Mouse (Mus musculus): Measurements from ENCODE around the gene Wscd1. TPM values are rescaled to one million over a fixed set of nuclear protein-coding genes. Genes with fewer than 3 reads are reported as not detected.
A peak's percentile ranks its signal among the peaks of the same experiment; 100 is the strongest.
"Not testable (repeated sequence)": the region's sequence is repeated elsewhere in the genome, so short reads cannot be mapped to it uniquely, and the experiment has no call there.

Wscd1 gene
- polyA plus RNA-seq, 1 experiment from 2014 or later: 47.5 TPM

GRCm38 (mm10) chr11:71815326-71815725 lies 65.6 kb downstream of the Wscd1 start:
- H3K9me3 ChIP-seq: no peaks in the 10 kb centered on the region
- no peaks in the 10 kb centered on the region for H3K27me3 ChIP-seq (ENCODE audit: poor library complexity, severe bottlenecking)
- no peak overlapping the region for H3K27ac ChIP-seq
- H3K36me3 ChIP-seq (replicated peaks): no peaks in the 10 kb centered on the region
- DNase-seq (ENCODE audit: extremely low spot score, low spot score): no peak
- 87% methylated on average over 6 of the region's 6 CpGs for WGBS
- no peak overlapping the region for H3K4me3 ChIP-seq
- peaks cover 16% of the 10 kb centered on the region; the same call in 1 of the 2 replicates for H3K4me1 ChIP-seq

- 88% methylated on average over 3 of the region's 3 CpGs for WGBS
- H3K27me3 ChIP-seq (ENCODE audit: poor library complexity, severe bottlenecking): no peaks in the 10 kb centered on the region
- H3K36me3 ChIP-seq (replicated peaks): no peaks in the 10 kb centered on the region
- H3K9me3 ChIP-seq: no peaks in the 10 kb centered on the region
- H3K4me3 ChIP-seq: no peak overlapping the region
- no peak for DNase-seq (ENCODE audit: extremely low spot score, low spot score)
- H3K27ac ChIP-seq: no peak overlapping the region
- peaks cover 26% of the 10 kb centered on the region for H3K4me1 ChIP-seq
Observed at GRCm38 (mm10) chr11:71816918-71817317, 67.2 kb downstream of the Wscd1 start.

- Histone ChIP-seq H3K36me3 (replicated peaks) (no peaks in the 10 kb centered on the region), H3K27ac (no peak overlapping the region), H3K4me3 (no peak overlapping the region), H3K4me1 (peaks cover 26% of the 10 kb centered on the region), H3K9me3 (no peaks in the 10 kb centered on the region), H3K27me3 (ENCODE audit: poor library complexity, severe bottlenecking) (no peaks in the 10 kb centered on the region)
- DNase-seq (ENCODE audit: extremely low spot score, low spot score): no peak
- WGBS: 83% methylated on average over 4 of the region's 4 CpGs
Observed at GRCm38 (mm10) chr11:71817341-71817740, 67.6 kb downstream of the Wscd1 start.

- Histone ChIP-seq H3K27me3 (ENCODE audit: poor library complexity, severe bottlenecking) (no peaks in the 10 kb centered on the region), H3K36me3 (replicated peaks) (no peaks in the 10 kb centered on the region), H3K4me3 (no peak overlapping the region), H3K9me3 (no peaks in the 10 kb centered on the region), H3K27ac (no peak overlapping the region), H3K4me1 (peaks cover 26% of the 10 kb centered on the region)
- 79% methylated on average over 5 of the region's 5 CpGs for WGBS
- no peak for DNase-seq (ENCODE audit: extremely low spot score, low spot score)
Observed at GRCm38 (mm10) chr11:71818111-71818510, 68.4 kb downstream of the Wscd1 start.

- no peak for DNase-seq (ENCODE audit: extremely low spot score, low spot score)
- H3K4me3 ChIP-seq: no peak overlapping the region
- H3K36me3 ChIP-seq (replicated peaks): no peaks in the 10 kb centered on the region
- 84% methylated on average over 9 of the region's 9 CpGs for WGBS
- H3K27ac ChIP-seq: no peak overlapping the region
- peaks cover 20% of the 10 kb centered on the region for H3K4me1 ChIP-seq
- H3K27me3 ChIP-seq (ENCODE audit: poor library complexity, severe bottlenecking): no peaks in the 10 kb centered on the region
- H3K9me3 ChIP-seq: no peaks in the 10 kb centered on the region
Observed at GRCm38 (mm10) chr11:71819901-71820300, 70.2 kb downstream of the Wscd1 start.

- Histone ChIP-seq H3K27ac (no peak overlapping the region), H3K4me3 (peak overlapping the region; percentile 24; the same call in 1 of the 2 replicates), H3K36me3 (replicated peaks) (no peaks in the 10 kb centered on the region), H3K9me3 (no peaks in the 10 kb centered on the region), H3K27me3 (ENCODE audit: poor library complexity, severe bottlenecking) (no peaks in the 10 kb centered on the region), H3K4me1 (peaks cover 18% of the 10 kb centered on the region)
- 54% methylated on average over 10 of the region's 10 CpGs for WGBS
- no peak for DNase-seq (ENCODE audit: extremely low spot score, low spot score)
Observed at GRCm38 (mm10) chr11:71820847-71821246, 71.1 kb downstream of the Wscd1 start.

- DNase-seq (ENCODE audit: extremely low spot score, low spot score); H3K27me3 ChIP-seq (ENCODE audit: poor library complexity, severe bottlenecking); H3K9me3 ChIP-seq; H3K36me3 ChIP-seq (replicated peaks); H3K4me3 ChIP-seq; H3K27ac ChIP-seq: not testable (repeated sequence)
- peaks cover 13% of the 10 kb centered on the region for H3K4me1 ChIP-seq
- WGBS: 84% methylated on average over 6 of the region's 6 CpGs
Observed at GRCm38 (mm10) chr11:71821526-71821925, 71.8 kb downstream of the Wscd1 start.

- Histone ChIP-seq H3K36me3 (replicated peaks) (no peaks in the 10 kb centered on the region), H3K9me3 (no peaks in the 10 kb centered on the region), H3K4me3 (no peak overlapping the region), H3K27me3 (ENCODE audit: poor library complexity, severe bottlenecking) (no peaks in the 10 kb centered on the region), H3K4me1 (peaks cover 13% of the 10 kb centered on the region), H3K27ac (no peak overlapping the region)
- 90% methylated on average over 5 of the region's 5 CpGs for WGBS
- no peak for DNase-seq (ENCODE audit: extremely low spot score, low spot score)
Observed at GRCm38 (mm10) chr11:71822031-71822430, 72.3 kb downstream of the Wscd1 start.

GRCm38 (mm10) chr11:71824971-71825370 lies 75.3 kb downstream of the Wscd1 start:
- H3K27ac ChIP-seq: no peak overlapping the region
- 77% methylated on average over 4 of the region's 4 CpGs for WGBS
- no peak overlapping the region for H3K4me3 ChIP-seq
- H3K27me3 ChIP-seq (ENCODE audit: poor library complexity, severe bottlenecking): no peaks in the 10 kb centered on the region
- no peaks in the 10 kb centered on the region for H3K36me3 ChIP-seq (replicated peaks)
- H3K9me3 ChIP-seq: no peaks in the 10 kb centered on the region
- H3K4me1 ChIP-seq: peaks cover 13% of the 10 kb centered on the region
- DNase-seq (ENCODE audit: extremely low spot score, low spot score): no peak

Measured in forebrain, embryonic 10.5 days (tissue).